Mouse (Mus musculus): ENCODE results near the gene Tbcc.

GRCm38 (mm10) chr17:46877061-46877460, 13.4 kb upstream of the Tbcc start:
- TF ChIP-seq CTCF (IDR thresholded peaks at IDR 0.05; ENCODE audit: low read depth) (no peak), EP300 (optimal IDR thresholded peaks at IDR 0.05) (no peak)

Data from stomach, postnatal 0 days (tissue).